Mouse (Mus musculus): ENCODE results near the gene Fam210b.
A peak's percentile ranks its signal among the peaks of the same experiment; 100 is the strongest.

The Fam210b gene

GRCm38 (mm10) chr2:172349776-172350175, 4.4 kb downstream of the Fam210b start:
- DNase-seq (ENCODE audit: low spot score), result no peak

DNA sequence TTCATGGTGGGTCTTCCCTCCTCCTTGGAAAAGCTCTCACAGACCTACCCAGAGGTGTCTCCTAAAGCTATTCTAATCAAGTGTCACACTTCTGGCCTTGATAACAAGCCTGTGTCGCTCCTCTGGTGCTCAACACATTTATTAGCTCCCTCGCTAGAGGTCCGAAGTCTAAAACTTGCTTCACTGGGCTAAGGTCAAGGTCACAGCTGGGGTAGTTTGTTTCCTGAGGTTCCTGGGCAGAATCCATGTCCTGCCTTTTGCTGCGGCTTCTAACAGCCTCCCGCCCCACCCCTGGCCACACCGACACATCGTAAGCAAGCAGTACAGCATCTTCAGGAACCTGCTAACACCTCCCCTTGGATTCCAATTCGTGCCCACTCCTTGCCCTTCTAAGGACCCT, 5.4 kb downstream of the Fam210b start:
- no peak for DNase-seq (ENCODE audit: low spot score)

DNA sequence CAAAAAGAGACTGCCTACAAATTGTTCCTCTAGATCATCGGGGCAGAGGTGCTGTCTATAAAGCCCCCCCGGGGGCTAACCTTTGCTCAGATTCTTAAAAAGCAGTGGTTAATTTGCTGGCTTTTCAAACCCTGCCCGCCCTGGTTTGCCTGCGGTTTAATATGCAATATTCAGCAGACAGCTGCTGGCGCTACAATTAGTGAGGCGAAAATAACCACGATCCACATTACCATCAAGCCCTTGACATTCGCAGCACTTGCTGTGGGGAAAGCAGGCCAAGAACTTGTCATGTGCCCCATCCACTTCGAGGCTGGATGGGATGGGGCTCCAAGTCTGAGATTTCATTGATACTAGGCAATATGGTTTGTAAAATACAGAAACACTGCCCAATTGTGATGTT, 7.9 kb downstream of the Fam210b start:
- DNase-seq (ENCODE audit: low spot score), result no peak

GRCm38 (mm10) chr2:172354761-172355160, 9.4 kb downstream of the Fam210b start:
- DNase-seq (ENCODE audit: low spot score), result no peak

GRCm38 (mm10) chr2:172355833-172356232, 10.5 kb downstream of the Fam210b start:
- no peak for DNase-seq (ENCODE audit: low spot score)

- DNase-seq (ENCODE audit: low spot score), result no peak
These were observed 17.8 kb downstream of the Fam210b start for GRCm38 (mm10) chr2:172363176-172363575.

DNA sequence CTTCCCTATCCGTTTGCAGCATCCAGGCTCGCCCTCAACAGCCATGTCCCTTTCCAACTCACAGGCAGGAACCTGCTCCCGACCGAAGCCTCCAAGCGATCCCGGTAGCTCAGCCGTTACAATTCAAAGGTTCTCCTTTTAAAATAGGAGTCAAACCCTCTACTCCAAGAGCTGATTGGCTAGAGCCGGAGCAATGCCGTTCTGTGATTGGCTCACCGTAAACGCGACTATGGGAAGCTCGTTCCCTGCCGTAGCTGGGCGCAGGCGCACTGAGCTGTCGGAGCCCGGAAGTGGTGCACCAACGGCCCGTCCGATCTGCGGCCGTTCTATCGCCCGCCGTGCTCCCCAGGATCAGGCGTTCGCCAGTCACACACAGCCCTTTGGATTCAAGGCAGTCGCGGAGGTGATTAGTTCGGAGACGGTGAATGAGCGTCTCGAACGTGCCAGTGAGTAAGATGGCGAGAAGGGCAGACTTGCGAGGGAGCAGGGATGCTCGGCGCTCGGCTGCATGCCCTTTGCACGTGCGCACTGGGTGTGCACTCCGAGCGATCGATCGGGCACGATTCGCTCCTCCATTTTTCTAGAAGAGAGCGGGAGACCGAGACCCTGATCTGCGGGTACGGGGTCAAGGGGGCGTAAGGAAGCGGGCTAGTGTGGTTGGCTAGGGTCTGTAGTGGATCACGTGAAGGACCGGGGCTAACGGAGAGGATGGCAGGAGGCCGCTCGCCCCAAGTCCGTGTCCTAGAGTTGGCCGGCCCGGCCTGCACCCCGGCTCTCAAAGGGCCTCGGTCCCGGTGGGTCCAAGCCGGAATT, 25.3 kb downstream of the Fam210b start, which contains the start of the genes Aurka and Cstf1:
TSS of gene Aurka (minus strand) at position 125 of the 813 bp plus-strand sequence.
TSS of gene Cstf1 (plus strand) at position 271 of the 813 bp plus-strand sequence.
- DNase-seq (ENCODE audit: low spot score), result peak; percentile 94

- DNase-seq (ENCODE audit: low spot score), result no peak
These were observed 25.9 kb downstream of the Fam210b start for GRCm38 (mm10) chr2:172371258-172371657.

GRCm38 (mm10) chr2:172376551-172376950, 31.2 kb downstream of the Fam210b start:
- DNase-seq (ENCODE audit: low spot score), result no peak

DNA sequence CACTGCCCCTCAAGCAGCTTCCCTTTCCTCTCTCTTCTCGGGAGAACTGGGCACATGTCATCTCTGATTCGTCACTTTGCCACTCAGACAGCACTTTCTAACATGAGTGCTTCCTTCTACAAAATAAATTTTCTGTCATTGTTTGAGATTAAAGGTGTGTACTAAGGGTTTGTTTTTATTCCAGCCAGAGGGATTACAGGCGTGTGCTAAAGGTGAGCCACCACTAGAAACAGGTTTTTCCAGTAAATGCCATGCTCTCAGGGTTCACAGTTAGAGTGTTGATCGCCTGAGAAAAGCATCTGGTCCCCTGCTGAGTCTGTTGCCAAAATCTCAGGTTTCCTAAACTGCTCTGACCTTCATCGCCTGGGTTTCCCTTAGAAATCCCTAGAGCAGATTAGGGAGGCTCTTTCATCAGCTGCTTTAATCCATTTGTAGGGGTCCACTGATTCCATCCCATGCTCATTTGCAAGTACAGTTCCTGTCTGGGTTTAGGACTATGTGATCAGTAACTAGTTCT, 31.7 kb downstream of the Fam210b start:
- no peak for DNase-seq (ENCODE audit: low spot score)

GRCm38 (mm10) chr2:172378332-172378731, 33.0 kb downstream of the Fam210b start:
- DNase-seq (ENCODE audit: low spot score), result peak; percentile 18

GRCm38 (mm10) chr2:172380513-172380912, 35.1 kb downstream of the Fam210b start:
- no peak for DNase-seq (ENCODE audit: low spot score)

DNA sequence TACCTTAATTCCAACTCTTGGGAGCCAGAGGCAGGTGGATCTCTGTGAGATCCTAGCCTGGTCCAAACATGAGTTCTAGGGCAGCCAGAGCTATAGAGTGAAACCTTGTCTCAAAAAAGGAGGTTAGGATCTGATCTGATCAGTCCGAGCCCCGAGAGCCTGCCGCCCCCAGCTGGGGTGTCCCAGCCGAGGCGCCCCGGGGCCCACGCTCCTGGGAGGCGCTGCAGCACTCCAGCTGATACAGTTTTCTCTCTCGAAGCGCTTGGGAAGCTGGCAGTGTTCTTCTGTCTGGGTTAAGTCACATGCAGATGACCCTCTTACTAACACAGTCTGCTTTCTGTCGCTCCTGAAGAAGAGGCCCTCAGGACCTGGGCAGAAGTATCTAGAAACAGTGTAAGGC, 36.0 kb downstream of the Fam210b start:
- no peak for DNase-seq (ENCODE audit: low spot score)

DNA sequence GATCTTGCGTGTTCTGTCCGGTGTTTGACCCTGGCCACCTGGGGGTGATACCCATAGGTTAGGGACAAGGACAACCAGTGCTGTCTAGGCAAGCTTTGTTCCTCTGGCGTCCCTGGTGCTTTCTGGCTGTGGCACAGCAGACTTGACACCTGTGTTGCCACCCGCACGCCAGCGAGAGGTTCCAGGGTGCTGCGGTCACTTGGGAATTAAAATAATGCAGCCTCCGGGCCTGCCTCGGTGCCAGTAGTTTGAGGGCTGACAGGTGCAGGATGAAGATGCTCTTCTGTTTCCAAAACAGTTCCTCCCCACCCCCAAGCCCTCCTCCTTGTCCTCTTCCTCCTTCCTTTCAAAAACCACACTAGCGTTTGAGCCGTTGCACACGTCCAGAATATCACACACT, 36.5 kb downstream of the Fam210b start:
- no peak for DNase-seq (ENCODE audit: low spot score)

DNA sequence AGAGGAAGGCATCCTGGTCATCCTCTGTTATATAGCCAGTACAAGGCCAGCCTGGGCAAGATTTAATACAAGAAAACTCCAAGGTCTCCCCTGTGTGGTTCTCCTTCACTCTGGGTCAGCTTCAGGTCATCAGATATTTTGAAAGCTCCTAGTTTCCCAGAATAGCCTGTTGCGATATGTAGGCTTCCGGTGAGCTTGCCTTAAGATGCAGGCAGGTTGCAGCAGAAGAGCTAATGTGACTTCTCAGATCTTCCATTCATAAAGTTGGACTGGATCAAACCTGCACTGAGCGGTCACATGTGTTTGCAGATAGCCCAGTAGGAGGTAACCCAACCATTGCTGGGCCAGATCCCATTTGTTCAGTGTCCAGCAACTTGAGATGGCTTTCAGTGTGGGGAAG, 39.4 kb downstream of the Fam210b start:
- no peak for DNase-seq (ENCODE audit: low spot score)

- DNase-seq (ENCODE audit: low spot score), result no peak
These were observed 45.0 kb downstream of the Fam210b start for GRCm38 (mm10) chr2:172390341-172390740.

GRCm38 (mm10) chr2:172392041-172392521, 46.7 kb downstream of the Fam210b start:
- no peak for DNase-seq (ENCODE audit: low spot score)

DNA sequence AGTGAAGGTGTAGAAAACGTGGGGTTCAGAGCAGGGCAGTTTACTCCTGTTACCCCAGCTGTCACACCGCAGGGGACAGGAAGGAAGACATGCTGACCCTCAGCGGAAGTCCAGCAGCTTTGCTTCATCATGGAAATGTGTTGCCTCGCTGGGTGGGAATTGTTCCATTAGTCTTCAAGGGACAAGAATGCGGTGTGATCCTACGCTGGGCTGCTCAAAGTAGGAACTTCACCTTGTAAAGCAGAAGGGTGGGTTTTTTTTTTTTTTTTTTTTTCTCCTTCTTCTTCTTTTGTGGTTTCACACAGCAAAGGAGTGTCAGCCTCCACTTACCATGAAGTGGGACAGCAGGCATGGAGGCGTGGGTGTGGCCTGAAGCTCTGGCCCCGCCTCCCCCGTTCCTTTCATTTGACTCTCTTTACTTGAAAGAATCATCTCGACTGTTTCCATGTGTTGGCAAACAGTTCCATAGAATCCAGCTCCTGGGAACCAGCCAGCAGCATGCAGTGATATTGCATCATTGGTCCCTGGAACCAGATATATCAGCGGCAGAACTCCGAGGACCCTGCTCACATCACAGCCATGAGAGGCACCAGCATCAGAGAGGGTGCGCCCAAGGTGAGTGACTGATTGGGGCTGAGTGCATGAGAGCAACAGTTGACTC, 48.2 kb downstream of the Fam210b start, which contains the start of gene Cass4:
TSS of gene Cass4 (plus strand) at position 404 of the 661 bp plus-strand sequence.
- DNase-seq (ENCODE audit: low spot score), result peak; percentile 22

DNA sequence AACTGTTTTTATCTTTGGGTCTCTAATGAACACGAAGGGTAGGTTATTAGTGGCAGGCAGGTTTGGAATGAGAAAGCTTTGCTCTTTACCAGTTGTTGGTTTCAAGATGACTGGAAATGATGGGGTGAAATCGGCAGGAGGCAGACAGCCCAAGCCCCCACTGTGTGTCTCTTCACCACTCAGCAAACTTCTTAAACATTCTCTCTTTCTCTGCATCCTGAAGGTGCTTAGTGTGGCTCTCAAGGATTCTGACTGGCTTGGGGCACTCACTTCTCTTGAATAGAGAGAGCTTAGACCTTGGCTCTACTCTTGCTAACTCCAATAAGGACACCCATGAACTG, 48.7 kb downstream of the Fam210b start:
- DNase-seq (ENCODE audit: low spot score), result no peak

DNA sequence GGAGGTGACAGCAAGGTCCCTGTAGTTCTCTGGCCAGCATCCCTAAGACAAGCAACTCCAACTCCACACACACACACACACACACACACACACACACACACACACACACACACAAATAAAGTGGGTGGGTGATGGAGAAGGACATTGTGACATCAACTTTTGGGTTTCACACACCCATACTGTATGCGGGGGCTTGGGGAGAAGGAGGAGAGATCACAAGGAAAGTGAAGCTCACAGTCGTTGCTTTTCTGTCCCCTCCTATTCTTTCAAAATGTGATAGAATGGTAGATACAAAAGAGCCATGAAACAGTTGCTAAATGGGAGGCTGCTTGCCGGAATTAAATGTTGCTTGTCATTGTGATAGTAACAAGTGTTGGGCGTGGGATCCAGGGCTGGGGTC, 49.3 kb downstream of the Fam210b start:
- DNase-seq (ENCODE audit: low spot score), result no peak

DNA sequence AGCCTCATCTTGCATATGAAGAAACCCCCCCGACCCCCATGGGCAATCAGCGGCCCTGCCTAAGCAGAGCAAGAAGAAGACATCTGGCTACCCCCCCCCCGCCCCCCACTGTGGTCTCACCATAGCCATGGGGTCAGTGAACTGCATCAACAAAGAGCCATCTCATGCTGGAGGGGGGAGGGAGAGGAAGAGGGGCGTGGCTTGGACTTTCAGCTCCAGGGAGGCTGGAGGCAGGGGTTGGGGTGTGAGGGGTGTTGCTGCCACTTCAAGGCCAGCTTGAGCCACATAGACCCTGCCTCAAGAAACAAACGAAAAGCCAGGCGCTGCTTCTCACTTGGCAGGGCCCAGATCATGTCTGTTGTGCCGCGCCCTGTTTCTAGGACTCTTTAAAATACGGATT, 50.6 kb downstream of the Fam210b start:
- no peak for DNase-seq (ENCODE audit: low spot score)

- DNase-seq (ENCODE audit: low spot score), result peak; percentile 38
These were observed 54.5 kb downstream of the Fam210b start for GRCm38 (mm10) chr2:172399901-172400300.

All from spleen, adult 12 weeks (tissue).